Mouse (Mus musculus): ENCODE results near the gene Vmn2r92. TPM values are rescaled to one million over a fixed set of nuclear protein-coding genes. Genes with fewer than 3 reads are reported as not detected.
"Not testable (repeated sequence)": the region's sequence is repeated elsewhere in the genome, so short reads cannot be mapped to it uniquely, and the experiment has no call there.

The Vmn2r92 gene
- not detected in 2 replicates for polyA plus RNA-seq (2014; fragmentation: Nextera tagmentation; extraction: Ambion mirVana)

DNA sequence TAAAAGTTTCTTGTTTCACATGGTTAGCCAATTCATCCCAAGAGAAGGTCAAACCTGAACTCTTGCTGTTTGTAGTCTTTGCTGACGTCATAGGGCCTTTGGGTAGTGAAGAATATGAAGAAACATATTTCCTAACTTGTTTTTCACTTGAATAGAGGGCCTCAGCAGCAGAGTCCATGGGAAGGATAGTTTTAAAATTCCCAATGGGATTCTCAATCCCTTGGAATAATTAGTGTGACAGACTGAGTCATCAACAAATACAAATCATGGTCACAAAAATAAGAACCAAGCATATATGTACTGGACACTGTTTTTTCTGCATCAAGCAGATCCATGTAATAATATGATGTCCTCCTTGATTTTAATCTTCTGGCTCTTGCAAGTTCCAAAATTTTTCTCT lies at the start of gene Vmn2r92:
Gene Vmn2r92, plus strand, starts transcription at position 301 of the 400 bp plus-strand sequence.
- not testable (repeated sequence) for H3K4me2 ChIP-seq (ENCODE audit: low read depth, low read length); H3K4me1 ChIP-seq (ENCODE audit: control insufficient read depth, insufficient read depth, low read length); H3K36me3 ChIP-seq (replicated peaks; ENCODE audit: control insufficient read depth, insufficient read depth, low read depth, low read length); H3K9me3 ChIP-seq (replicated peaks; ENCODE audit: control insufficient read depth, low read length); H3K4me3 ChIP-seq (ENCODE audit: low read depth, low read length); ATAC-seq (replicated peaks; ENCODE audit: insufficient number of reproducible peaks, low FRiP score, low TSS enrichment, low read depth); DNase-seq (ENCODE audit: low spot score); H3K27ac ChIP-seq (replicated peaks; ENCODE audit: low read depth, low read length); H3K9ac ChIP-seq (replicated peaks; ENCODE audit: low read length); H3K27me3 ChIP-seq (ENCODE audit: control insufficient read depth, insufficient read depth, low read length)
- WGBS = 64% methylated on average over 1 of the region's 1 CpGs

- H3K9ac ChIP-seq (replicated peaks; ENCODE audit: low read length); DNase-seq (ENCODE audit: low spot score); H3K4me1 ChIP-seq (ENCODE audit: control insufficient read depth, insufficient read depth, low read length); ATAC-seq (replicated peaks; ENCODE audit: insufficient number of reproducible peaks, low FRiP score, low TSS enrichment, low read depth); H3K27me3 ChIP-seq (ENCODE audit: control insufficient read depth, insufficient read depth, low read length); H3K4me2 ChIP-seq (ENCODE audit: low read depth, low read length); H3K9me3 ChIP-seq (replicated peaks; ENCODE audit: control insufficient read depth, low read length); H3K4me3 ChIP-seq (ENCODE audit: low read depth, low read length); H3K27ac ChIP-seq (replicated peaks; ENCODE audit: low read depth, low read length); H3K36me3 ChIP-seq (replicated peaks; ENCODE audit: control insufficient read depth, insufficient read depth, low read depth, low read length): not testable (repeated sequence)
- WGBS = 85% methylated on average over 3 of the region's 3 CpGs
Observed at GRCm38 (mm10) chr17:18102265-18102664, 49.4 kb upstream of the Vmn2r92 start.

GRCm38 (mm10) chr17:18161194-18161593 lies 9.5 kb downstream of the Vmn2r92 start:
- 85% methylated on average over 2 of the region's 2 CpGs for WGBS
- H3K4me3 ChIP-seq (ENCODE audit: low read depth, low read length); ATAC-seq (replicated peaks; ENCODE audit: insufficient number of reproducible peaks, low FRiP score, low TSS enrichment, low read depth); H3K9ac ChIP-seq (replicated peaks; ENCODE audit: low read length); H3K27me3 ChIP-seq (ENCODE audit: control insufficient read depth, insufficient read depth, low read length); H3K36me3 ChIP-seq (replicated peaks; ENCODE audit: control insufficient read depth, insufficient read depth, low read depth, low read length); H3K4me2 ChIP-seq (ENCODE audit: low read depth, low read length); H3K27ac ChIP-seq (replicated peaks; ENCODE audit: low read depth, low read length); H3K9me3 ChIP-seq (replicated peaks; ENCODE audit: control insufficient read depth, low read length); H3K4me1 ChIP-seq (ENCODE audit: control insufficient read depth, insufficient read depth, low read length); DNase-seq (ENCODE audit: low spot score): not testable (repeated sequence)

DNA sequence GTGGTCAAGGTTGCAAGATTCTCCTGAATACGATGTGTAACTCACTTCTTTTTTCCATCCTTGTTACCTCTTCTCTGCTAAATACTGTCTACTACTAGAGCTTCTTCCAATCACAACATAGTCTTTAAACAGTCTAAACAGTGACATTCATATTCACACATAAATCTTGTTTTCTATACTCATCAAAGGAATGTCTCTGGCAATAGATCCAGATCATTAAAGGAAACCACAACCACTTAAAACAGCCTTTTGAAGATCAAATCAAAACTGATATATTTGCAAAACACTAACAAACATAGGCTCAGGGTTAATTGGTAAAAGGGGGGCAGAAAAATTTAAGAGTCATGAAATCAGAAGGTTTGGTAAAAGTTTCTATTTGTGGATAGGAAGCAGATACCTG lies 38.0 kb downstream of the Vmn2r92 start:
- Histone ChIP-seq H3K36me3 (replicated peaks; ENCODE audit: control insufficient read depth, insufficient read depth, low read depth, low read length) (no peaks in the 10 kb centered on the region), H3K27me3 (ENCODE audit: control insufficient read depth, insufficient read depth, low read length) (no peaks in the 10 kb centered on the region), H3K9me3 (replicated peaks; ENCODE audit: control insufficient read depth, low read length) (no peaks in the 10 kb centered on the region), H3K4me2 (ENCODE audit: low read depth, low read length) (no peak overlapping the region), H3K4me1 (ENCODE audit: control insufficient read depth, insufficient read depth, low read length) (no peaks in the 10 kb centered on the region), H3K9ac (replicated peaks; ENCODE audit: low read length) (no peak overlapping the region), H3K27ac (replicated peaks; ENCODE audit: low read depth, low read length) (no peak overlapping the region), H3K4me3 (ENCODE audit: low read depth, low read length) (no peak overlapping the region)
- 97% methylated on average over 1 of the region's 1 CpGs for WGBS
- DNase-seq (ENCODE audit: low spot score) (no peak), ATAC-seq (replicated peaks; ENCODE audit: insufficient number of reproducible peaks, low FRiP score, low TSS enrichment, low read depth) (no peak)

GRCm38 (mm10) chr17:18221300-18221699 lies 69.6 kb downstream of the Vmn2r92 start:
- H3K27ac ChIP-seq (replicated peaks; ENCODE audit: low read depth, low read length) = no peak overlapping the region
- H3K4me1 ChIP-seq (ENCODE audit: control insufficient read depth, insufficient read depth, low read length) = no peaks in the 10 kb centered on the region
- DNase-seq (ENCODE audit: low spot score) (no peak), ATAC-seq (replicated peaks; ENCODE audit: insufficient number of reproducible peaks, low FRiP score, low TSS enrichment, low read depth) (no peak)
- no peak overlapping the region for H3K4me2 ChIP-seq (ENCODE audit: low read depth, low read length)
- no peaks in the 10 kb centered on the region for H3K27me3 ChIP-seq (ENCODE audit: control insufficient read depth, insufficient read depth, low read length)
- H3K4me3 ChIP-seq (ENCODE audit: low read depth, low read length) = no peak overlapping the region
- H3K36me3 ChIP-seq (replicated peaks; ENCODE audit: control insufficient read depth, insufficient read depth, low read depth, low read length) = no peaks in the 10 kb centered on the region
- H3K9me3 ChIP-seq (replicated peaks; ENCODE audit: control insufficient read depth, low read length) = no peaks in the 10 kb centered on the region
- no peak overlapping the region for H3K9ac ChIP-seq (replicated peaks; ENCODE audit: low read length)

GRCm38 (mm10) chr17:18231996-18232395 lies 80.3 kb downstream of the Vmn2r92 start:
- Histone ChIP-seq H3K4me3 (ENCODE audit: low read depth, low read length) (no peak overlapping the region), H3K27me3 (ENCODE audit: control insufficient read depth, insufficient read depth, low read length) (no peaks in the 10 kb centered on the region), H3K9ac (replicated peaks; ENCODE audit: low read length) (no peak overlapping the region), H3K4me2 (ENCODE audit: low read depth, low read length) (no peak overlapping the region), H3K4me1 (ENCODE audit: control insufficient read depth, insufficient read depth, low read length) (no peaks in the 10 kb centered on the region), H3K36me3 (replicated peaks; ENCODE audit: control insufficient read depth, insufficient read depth, low read depth, low read length) (no peaks in the 10 kb centered on the region), H3K27ac (replicated peaks; ENCODE audit: low read depth, low read length) (no peak overlapping the region), H3K9me3 (replicated peaks; ENCODE audit: control insufficient read depth, low read length) (no peaks in the 10 kb centered on the region)
- 76% methylated on average over 2 of the region's 2 CpGs for WGBS
- ATAC-seq (replicated peaks; ENCODE audit: insufficient number of reproducible peaks, low FRiP score, low TSS enrichment, low read depth) (no peak), DNase-seq (ENCODE audit: low spot score) (no peak)

DNA sequence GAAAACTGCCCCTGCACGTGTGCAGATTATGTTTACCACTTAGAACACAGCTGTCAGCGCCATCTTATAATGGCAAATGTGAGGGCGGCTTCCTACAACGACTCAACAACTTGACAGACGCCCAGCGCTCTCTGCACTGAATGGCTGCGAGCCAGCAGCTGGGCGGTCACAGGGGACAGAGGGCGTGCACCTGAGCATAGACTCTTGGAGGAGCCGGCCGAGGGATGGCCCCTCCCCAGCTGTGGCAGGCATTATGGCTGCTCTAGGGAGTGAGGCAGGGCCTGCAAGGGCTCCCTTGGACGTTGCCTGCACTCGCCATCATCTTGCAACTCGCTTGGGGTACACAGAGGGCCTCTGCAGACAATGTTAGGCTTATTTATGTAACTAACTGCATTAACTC lies 85.2 kb downstream of the Vmn2r92 start:
- Histone ChIP-seq H3K9ac (replicated peaks; ENCODE audit: low read length) (no peak overlapping the region), H3K4me2 (ENCODE audit: low read depth, low read length) (no peak overlapping the region), H3K27me3 (ENCODE audit: control insufficient read depth, insufficient read depth, low read length) (no peaks in the 10 kb centered on the region), H3K4me3 (ENCODE audit: low read depth, low read length) (no peak overlapping the region), H3K9me3 (replicated peaks; ENCODE audit: control insufficient read depth, low read length) (no peaks in the 10 kb centered on the region; the same call in 1 of the 2 replicates), H3K4me1 (ENCODE audit: control insufficient read depth, insufficient read depth, low read length) (no peaks in the 10 kb centered on the region), H3K27ac (replicated peaks; ENCODE audit: low read depth, low read length) (no peak overlapping the region), H3K36me3 (replicated peaks; ENCODE audit: control insufficient read depth, insufficient read depth, low read depth, low read length) (no peaks in the 10 kb centered on the region)
- no peak for ATAC-seq (replicated peaks; ENCODE audit: insufficient number of reproducible peaks, low FRiP score, low TSS enrichment, low read depth)
- 80% methylated on average over 13 of the region's 14 CpGs for WGBS
- no peak for DNase-seq (ENCODE audit: low spot score)

Data from embryonic facial prominence, embryonic 11.5 days (tissue).